Mouse (Mus musculus) ES-Bruce4 (cell line): Measurements from ENCODE around the gene Hsdl2.

Source experiments
- CTCF ChIP-seq: IDR thresholded peaks from one replicate; pipeline ENCODE4 v1.8.1; 2011; ENCODE audit warnings: low read depth, low read length
- EP300 ChIP-seq: IDR thresholded peaks from 2 replicates; pipeline ENCODE4 v1.6.1; 2011; ENCODE audit warnings: low read depth, low read length; ENCODE audit not compliant: insufficient read depth

GRCm38 (mm10) chr4:59666550-59667317 is 85.4 kb downstream of the Hsdl2 start:
- TF ChIP-seq CTCF (no peak), EP300 (no peak)
